Mouse (Mus musculus): ENCODE results near the gene B3gnt9. TPM values are rescaled to one million over a fixed set of nuclear protein-coding genes. Genes with fewer than 3 reads are reported as not detected.
A peak's percentile ranks its signal among the peaks of the same experiment; 100 is the strongest.

B3gnt9 gene
- polyA plus RNA-seq (2012; rRNA removed), result 11.6 and 13.1 TPM in 2 replicates

GRCm38 (mm10) chr8:105254966-105255350, at the start of gene B3gnt9:
B3gnt9 (minus strand) TSS chr8:105255153.
- WGBS, result 1% methylated on average over 14 of the region's 14 CpGs
- Histone ChIP-seq H3K27ac (ENCODE audit: control insufficient read depth, insufficient read depth, low read length) (peak within 1 kb of the TSS; percentile 13; the same call in 1 of the 2 replicates), H3K36me3 (ENCODE audit: control insufficient read depth, insufficient read depth, low read length) (peaks cover 3% of the 10 kb centered on the region; the same call in 1 of the 2 replicates), H3K4me1 (replicated peaks; ENCODE audit: control insufficient read depth, insufficient read depth, low read length) (peaks cover 23% of the 10 kb centered on the region), H3K4me3 (ENCODE audit: control insufficient read depth, insufficient read depth, low read length) (peak within 1 kb of the TSS; percentile 57), H3K27me3 (ENCODE audit: control insufficient read depth, insufficient read depth, low read length) (no peaks in the 10 kb centered on the region)
- TF ChIP-seq CTCF (IDR thresholded peaks at IDR 0.05; ENCODE audit: borderline replicate concordance, control insufficient read depth, extremely low read depth, insufficient read depth, low read length, poor library complexity) (no peak), POLR2A (IDR thresholded peaks at IDR 0.05; ENCODE audit: control insufficient read depth, extremely low read depth, insufficient read depth, low read length, poor library complexity) (0 out of 2 replicates have a peak, but pooled peaks have one; percentile 19)
- DNase-seq, result peak; percentile 76

DNA sequence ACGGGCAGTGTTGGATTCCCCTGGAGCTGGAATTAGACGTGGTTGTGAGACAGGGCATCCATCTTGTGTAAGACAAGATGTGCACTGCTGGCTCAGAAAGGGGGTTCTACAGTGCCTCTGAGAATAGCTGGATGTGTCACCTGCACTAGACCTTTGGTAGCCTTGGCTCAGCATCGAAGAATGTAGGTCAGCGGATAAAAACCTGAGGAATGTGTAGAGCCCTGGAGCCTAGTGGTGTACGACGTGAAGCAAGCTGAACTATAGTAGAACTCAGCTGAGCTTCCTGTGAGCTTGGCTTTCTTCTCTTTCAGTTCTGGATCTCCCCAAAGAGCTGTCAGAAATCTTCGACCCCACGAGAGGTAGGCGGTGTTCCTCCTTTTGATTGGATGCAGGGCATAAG, 48.9 kb upstream of the B3gnt9 start:
- Histone ChIP-seq H3K27ac (ENCODE audit: control insufficient read depth, insufficient read depth, low read length) (peak overlapping the region; percentile 42), H3K27me3 (ENCODE audit: control insufficient read depth, insufficient read depth, low read length) (no peaks in the 10 kb centered on the region), H3K4me1 (replicated peaks; ENCODE audit: control insufficient read depth, insufficient read depth, low read length) (peaks cover 52% of the 10 kb centered on the region), H3K4me3 (ENCODE audit: control insufficient read depth, insufficient read depth, low read length) (no peak overlapping the region), H3K36me3 (ENCODE audit: control insufficient read depth, insufficient read depth, low read length) (peaks cover 41% of the 10 kb centered on the region)
- TF ChIP-seq POLR2A (IDR thresholded peaks at IDR 0.05; ENCODE audit: control insufficient read depth, extremely low read depth, insufficient read depth, low read length, poor library complexity), result no peak
- no peak for TF ChIP-seq CTCF (IDR thresholded peaks at IDR 0.05; ENCODE audit: borderline replicate concordance, control insufficient read depth, extremely low read depth, insufficient read depth, low read length, poor library complexity)
- 74% methylated on average over 9 of the region's 9 CpGs for WGBS
- no peak for DNase-seq

- H3K27me3 ChIP-seq (ENCODE audit: control insufficient read depth, insufficient read depth, low read length), result no peaks in the 10 kb centered on the region
- no peak overlapping the region for H3K27ac ChIP-seq (ENCODE audit: control insufficient read depth, insufficient read depth, low read length)
- no peak for TF ChIP-seq CTCF (IDR thresholded peaks at IDR 0.05; ENCODE audit: borderline replicate concordance, control insufficient read depth, extremely low read depth, insufficient read depth, low read length, poor library complexity)
- TF ChIP-seq POLR2A (IDR thresholded peaks at IDR 0.05; ENCODE audit: control insufficient read depth, extremely low read depth, insufficient read depth, low read length, poor library complexity), result no peak
- peaks cover 41% of the 10 kb centered on the region for H3K36me3 ChIP-seq (ENCODE audit: control insufficient read depth, insufficient read depth, low read length)
- H3K4me1 ChIP-seq (replicated peaks; ENCODE audit: control insufficient read depth, insufficient read depth, low read length), result peaks cover 57% of the 10 kb centered on the region
- DNase-seq, result no peak
- H3K4me3 ChIP-seq (ENCODE audit: control insufficient read depth, insufficient read depth, low read length), result no peak overlapping the region
- 73% methylated on average over 8 of the region's 8 CpGs for WGBS
Observed at GRCm38 (mm10) chr8:105303396-105303795, 48.4 kb upstream of the B3gnt9 start.

DNA sequence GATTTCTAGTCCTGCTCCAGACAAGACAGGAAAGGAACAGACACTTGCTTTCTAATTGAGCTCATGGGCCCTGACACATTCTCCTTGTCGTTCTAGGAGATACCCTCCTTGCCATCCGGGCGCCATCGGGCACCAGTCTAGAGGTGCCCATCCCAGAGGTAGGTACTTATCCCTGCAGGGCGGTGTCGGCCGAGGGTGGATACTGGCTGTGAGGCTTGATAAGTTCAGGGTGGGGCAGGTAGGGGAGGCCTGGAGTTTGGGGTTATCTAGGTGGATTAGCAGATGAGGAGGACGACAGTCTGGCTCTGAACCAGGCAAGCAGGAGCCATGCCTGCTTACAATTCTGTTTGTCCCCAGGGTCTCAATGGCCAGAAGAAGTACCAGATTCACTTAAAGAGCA, 45.0 kb upstream of the B3gnt9 start:
- H3K4me1 ChIP-seq (replicated peaks; ENCODE audit: control insufficient read depth, insufficient read depth, low read length), result peaks cover 49% of the 10 kb centered on the region
- TF ChIP-seq POLR2A (IDR thresholded peaks at IDR 0.05; ENCODE audit: control insufficient read depth, extremely low read depth, insufficient read depth, low read length, poor library complexity) (no peak), CTCF (IDR thresholded peaks at IDR 0.05; ENCODE audit: borderline replicate concordance, control insufficient read depth, extremely low read depth, insufficient read depth, low read length, poor library complexity) (no peak)
- no peak for DNase-seq
- no peak overlapping the region for H3K4me3 ChIP-seq (ENCODE audit: control insufficient read depth, insufficient read depth, low read length)
- no peak overlapping the region for H3K27ac ChIP-seq (ENCODE audit: control insufficient read depth, insufficient read depth, low read length)
- 99% methylated on average over 8 of the region's 8 CpGs for WGBS
- H3K36me3 ChIP-seq (ENCODE audit: control insufficient read depth, insufficient read depth, low read length), result peaks cover 41% of the 10 kb centered on the region
- H3K27me3 ChIP-seq (ENCODE audit: control insufficient read depth, insufficient read depth, low read length), result no peaks in the 10 kb centered on the region

DNA sequence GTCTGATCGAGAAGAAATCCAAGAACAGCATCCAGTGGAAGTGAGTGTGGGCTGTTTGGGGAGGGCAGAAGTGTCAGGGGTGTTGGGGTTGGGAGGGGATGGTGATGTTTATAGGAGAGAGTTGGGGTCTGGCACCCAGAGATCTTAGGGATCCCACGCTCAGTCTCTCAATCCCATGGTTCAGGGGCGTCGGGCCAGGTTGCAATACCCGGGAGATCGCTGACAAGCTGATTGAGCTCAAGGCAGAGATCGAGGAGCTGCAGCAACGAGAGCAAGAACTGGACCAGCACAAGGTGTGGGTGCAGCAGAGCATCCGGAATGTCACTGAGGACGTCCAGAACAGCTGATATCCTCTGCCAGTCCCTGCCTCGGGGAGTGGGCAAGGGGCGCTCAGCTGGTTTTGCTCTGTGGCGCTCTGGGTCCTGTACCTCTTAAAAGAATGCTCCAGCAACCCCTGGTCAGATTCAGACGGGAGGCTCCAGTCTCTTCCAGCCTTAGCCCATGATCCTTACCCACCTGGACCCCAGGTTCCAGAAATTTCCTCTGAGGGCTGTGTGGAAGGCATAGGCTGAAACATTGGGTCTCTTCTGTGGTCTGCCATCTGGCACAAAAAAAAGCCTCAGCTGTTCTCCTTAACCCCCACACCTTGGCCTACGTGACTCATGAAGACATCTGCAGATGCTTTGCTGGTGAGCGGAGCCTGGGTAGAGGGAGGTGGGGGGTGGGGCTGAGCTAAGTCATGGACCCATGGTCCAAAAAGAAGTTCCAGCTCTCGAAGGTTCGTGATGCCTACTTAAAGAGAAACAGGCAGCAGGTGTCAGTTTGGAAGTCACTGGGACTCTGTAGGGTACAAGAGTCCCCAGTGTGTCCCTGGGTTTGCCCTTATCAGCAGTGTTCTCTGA, 43.6 kb upstream of the B3gnt9 start:
- peaks cover 36% of the 10 kb centered on the region for H3K36me3 ChIP-seq (ENCODE audit: control insufficient read depth, insufficient read depth, low read length)
- WGBS, result 34% methylated on average over 18 of the region's 18 CpGs
- TF ChIP-seq POLR2A (IDR thresholded peaks at IDR 0.05; ENCODE audit: control insufficient read depth, extremely low read depth, insufficient read depth, low read length, poor library complexity) (no peak), CTCF (IDR thresholded peaks at IDR 0.05; ENCODE audit: borderline replicate concordance, control insufficient read depth, extremely low read depth, insufficient read depth, low read length, poor library complexity) (no peak)
- H3K4me3 ChIP-seq (ENCODE audit: control insufficient read depth, insufficient read depth, low read length), result peak overlapping the region; percentile 86
- no peaks in the 10 kb centered on the region for H3K27me3 ChIP-seq (ENCODE audit: control insufficient read depth, insufficient read depth, low read length)
- peak; percentile 61 for DNase-seq
- peak overlapping the region; percentile 92 for H3K27ac ChIP-seq (ENCODE audit: control insufficient read depth, insufficient read depth, low read length)
- H3K4me1 ChIP-seq (replicated peaks; ENCODE audit: control insufficient read depth, insufficient read depth, low read length), result peaks cover 35% of the 10 kb centered on the region

GRCm38 (mm10) chr8:105297511-105298192, 42.7 kb upstream of the B3gnt9 start, which contains the start of gene E2f4:
E2f4 (plus strand) TSS chr8:105297663.
- Histone ChIP-seq H3K27ac (ENCODE audit: control insufficient read depth, insufficient read depth, low read length) (peak within 1 kb of the TSS; percentile 92), H3K36me3 (ENCODE audit: control insufficient read depth, insufficient read depth, low read length) (peaks cover 27% of the 10 kb centered on the region), H3K4me3 (ENCODE audit: control insufficient read depth, insufficient read depth, low read length) (peak within 1 kb of the TSS; percentile 86), H3K4me1 (replicated peaks; ENCODE audit: control insufficient read depth, insufficient read depth, low read length) (peaks cover 32% of the 10 kb centered on the region), H3K27me3 (ENCODE audit: control insufficient read depth, insufficient read depth, low read length) (no peaks in the 10 kb centered on the region)
- WGBS, result under 1% methylated on average over 58 of the region's 58 CpGs
- DNase-seq, result peak; percentile 89
- TF ChIP-seq POLR2A (IDR thresholded peaks at IDR 0.05; ENCODE audit: control insufficient read depth, extremely low read depth, insufficient read depth, low read length, poor library complexity) (peak; percentile 82), CTCF (IDR thresholded peaks at IDR 0.05; ENCODE audit: borderline replicate concordance, control insufficient read depth, extremely low read depth, insufficient read depth, low read length, poor library complexity) (no peak)

All from thymus, adult 2 months (tissue).